Mouse (Mus musculus): Measurements from ENCODE around the gene Shisal2a. TPM values are rescaled to one million over a fixed set of nuclear protein-coding genes. Genes with fewer than 3 reads are reported as not detected.

Gene Shisal2a
- polyA plus RNA-seq (2016; fragmentation: Nextera tagmentation; extraction: Ambion mirVana) = 1.7 and 2.0 TPM in 2 replicates

DNA sequence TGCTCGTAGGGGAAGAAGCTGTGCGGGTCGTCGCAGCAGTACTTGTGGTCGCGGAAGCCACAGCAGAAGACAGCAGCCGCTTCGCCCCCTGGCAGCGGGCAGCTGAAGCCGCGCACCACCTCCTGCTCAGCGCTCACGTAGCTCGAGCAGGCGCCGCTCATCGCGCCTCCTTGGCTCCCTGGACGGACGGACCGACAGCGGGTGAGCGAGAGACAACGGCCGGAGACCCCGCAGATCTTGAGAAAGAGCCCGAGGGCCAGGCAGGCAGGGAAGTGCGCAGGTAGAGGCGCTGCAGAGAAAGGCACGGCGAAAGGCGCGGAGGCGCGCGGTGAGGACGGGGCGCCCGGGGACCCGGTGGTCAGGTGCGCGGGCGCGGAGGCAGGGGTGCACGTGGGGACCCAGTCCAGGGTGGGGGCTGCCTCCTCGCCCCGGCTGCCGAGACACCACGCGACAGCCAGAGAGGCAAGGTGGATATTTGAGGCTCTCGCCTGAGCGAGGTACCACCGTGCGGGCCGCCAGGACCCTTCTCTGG lies at the start of gene Shisal2a:
Gene Shisal2a (minus strand): TSS at position 167 of the 532 bp plus-strand sequence.
- no peak within 1 kb of the TSS for H3K27ac ChIP-seq (replicated peaks)
- peaks cover 36% of the 10 kb centered on the region for H3K27me3 ChIP-seq
- H3K36me3 ChIP-seq = no peaks in the 10 kb centered on the region
- peaks cover 22% of the 10 kb centered on the region for H3K4me1 ChIP-seq
- peak; percentile 38; the same call in 1 of the 2 replicates for ATAC-seq (ENCODE audit: low FRiP score, low read depth)
- H3K4me2 ChIP-seq (replicated peaks) = peak within 1 kb of the TSS; percentile 62
- H3K9me3 ChIP-seq = no peaks in the 10 kb centered on the region
- H3K9ac ChIP-seq (replicated peaks) = peak within 1 kb of the TSS; percentile 53
- peak within 1 kb of the TSS; percentile 44 for H3K4me3 ChIP-seq
- 2% methylated on average over 55 of the region's 55 CpGs for WGBS

DNA sequence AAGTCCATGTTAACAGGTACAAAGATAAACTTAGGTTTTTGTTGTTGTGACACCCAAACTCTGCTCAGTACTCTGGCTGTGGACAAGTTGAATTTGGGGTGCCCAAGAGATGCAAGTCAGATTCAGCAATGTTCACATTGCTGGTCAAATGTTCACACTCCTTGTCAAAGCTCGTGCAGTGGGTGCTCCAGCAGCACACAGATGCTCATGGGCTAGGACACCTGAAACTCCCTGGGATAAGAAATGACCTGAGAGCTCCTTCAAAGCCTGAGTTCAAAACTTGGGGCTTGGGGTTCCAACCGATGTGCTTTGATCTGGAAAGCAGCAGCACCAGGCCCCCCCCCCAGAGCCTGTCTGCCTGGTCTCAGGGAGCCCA lies 48.4 kb upstream of the Shisal2a start:
- Histone ChIP-seq H3K4me3 (no peak overlapping the region), H3K27me3 (no peaks in the 10 kb centered on the region), H3K9ac (replicated peaks) (no peak overlapping the region), H3K27ac (replicated peaks) (peak overlapping the region; percentile 83), H3K9me3 (no peaks in the 10 kb centered on the region), H3K36me3 (no peaks in the 10 kb centered on the region), H3K4me1 (peaks cover 33% of the 10 kb centered on the region), H3K4me2 (replicated peaks) (peak overlapping the region; percentile 19)
- WGBS = 22% methylated on average over 2 of the region's 2 CpGs
- ATAC-seq (ENCODE audit: low FRiP score, low read depth) = 0 out of 2 replicates have a peak, but pooled peaks have one; percentile 28

DNA sequence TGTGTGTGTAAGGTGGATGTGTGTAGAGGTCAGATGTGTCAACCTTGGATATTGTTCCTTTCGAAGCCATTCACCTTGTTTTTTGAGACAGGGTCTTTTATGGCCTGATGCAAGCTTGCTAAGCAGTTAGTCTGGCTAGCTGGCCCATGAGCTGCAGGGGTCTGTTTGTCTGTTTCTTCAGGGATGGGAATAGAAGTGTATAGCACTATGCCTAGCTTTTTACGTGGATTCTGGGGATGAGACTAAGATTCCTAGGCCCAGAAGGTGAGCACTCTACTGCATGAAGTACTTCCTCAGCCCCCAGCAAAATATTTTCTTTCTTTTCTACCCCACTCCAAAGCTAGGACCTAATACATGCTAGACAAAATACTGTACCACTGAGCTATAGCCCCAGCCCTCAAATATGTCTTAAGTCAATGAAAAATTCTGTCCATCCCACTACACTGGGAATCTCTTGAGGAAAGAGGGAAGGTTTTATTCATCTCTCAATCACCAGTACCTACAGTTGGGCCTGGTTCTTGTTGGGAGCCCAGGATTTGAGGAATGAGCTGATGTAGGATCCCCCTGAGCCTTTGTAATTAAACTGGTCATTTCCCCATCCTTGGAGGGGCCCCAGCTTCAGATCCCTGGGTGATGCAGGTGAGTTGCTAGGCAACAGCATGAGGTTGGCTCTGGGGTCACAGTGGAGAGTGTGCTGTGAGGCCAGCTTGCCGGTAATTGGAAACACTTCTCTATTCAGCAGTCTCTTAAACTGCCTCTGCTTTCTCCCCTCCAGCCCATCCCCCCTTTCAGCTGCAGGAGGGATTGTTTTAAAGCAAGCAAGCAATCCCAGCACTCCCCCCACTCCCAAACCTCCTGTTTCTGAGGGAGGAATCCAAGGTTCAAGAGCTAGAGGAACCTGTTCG lies 47.8 kb upstream of the Shisal2a start:
- H3K9ac ChIP-seq (replicated peaks) = no peak overlapping the region
- peak overlapping the region; percentile 83 for H3K27ac ChIP-seq (replicated peaks)
- H3K9me3 ChIP-seq = no peaks in the 10 kb centered on the region
- WGBS = 19% methylated on average over 4 of the region's 4 CpGs
- ATAC-seq (ENCODE audit: low FRiP score, low read depth) = peak; percentile 94
- no peaks in the 10 kb centered on the region for H3K36me3 ChIP-seq
- no peaks in the 10 kb centered on the region for H3K27me3 ChIP-seq
- H3K4me2 ChIP-seq (replicated peaks) = peak overlapping the region; percentile 19
- no peak overlapping the region for H3K4me3 ChIP-seq
- H3K4me1 ChIP-seq = peaks cover 33% of the 10 kb centered on the region

DNA sequence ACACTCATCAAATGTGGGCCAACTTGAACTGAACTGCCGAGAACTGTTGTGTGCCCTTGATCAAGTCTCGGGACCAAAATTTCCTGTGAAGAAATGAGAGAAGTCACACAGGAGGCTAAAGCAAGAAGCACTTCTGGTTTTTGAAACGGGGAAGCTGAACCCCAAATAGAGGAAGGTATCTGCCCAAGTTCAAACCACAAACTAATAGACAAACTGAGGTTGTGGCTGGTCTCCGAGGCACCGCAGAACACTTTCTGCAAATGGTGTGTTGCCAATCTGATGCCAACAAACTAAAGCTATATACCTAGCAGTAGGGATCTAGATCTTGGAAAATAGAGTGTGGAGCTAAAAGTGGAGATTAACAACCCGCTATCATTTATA lies 45.2 kb upstream of the Shisal2a start:
- 92% methylated on average over 6 of the region's 6 CpGs for WGBS
- H3K27ac ChIP-seq (replicated peaks) = no peak overlapping the region

DNA sequence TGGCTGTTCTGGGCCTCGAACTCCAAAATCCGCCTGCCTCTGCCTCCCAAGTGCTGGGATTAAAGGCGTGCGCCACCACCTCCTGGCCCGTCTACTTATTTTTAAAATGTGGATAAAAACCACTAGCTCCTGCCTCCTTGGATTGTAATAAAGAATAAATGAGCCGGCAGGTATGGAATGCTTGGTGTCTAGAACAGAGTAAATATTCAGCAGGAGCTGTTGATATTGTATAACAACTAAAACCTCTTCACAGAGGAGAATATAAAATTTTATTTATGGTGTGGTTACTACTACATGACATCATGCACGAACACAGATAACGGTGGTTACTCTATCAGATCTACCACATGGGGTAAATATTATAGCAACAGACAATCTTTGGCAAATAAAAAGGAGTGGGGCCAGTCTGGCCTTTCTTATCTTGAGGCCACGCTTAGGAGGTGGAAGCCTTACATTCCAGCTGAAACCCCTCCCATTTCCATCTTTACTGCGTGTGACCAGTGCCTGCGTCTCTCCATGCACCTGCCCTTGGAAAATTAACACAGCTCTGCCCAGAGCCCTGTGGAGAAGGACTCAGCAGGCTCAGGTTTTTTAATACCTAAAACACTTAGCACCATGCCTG lies 44.7 kb upstream of the Shisal2a start:
- Histone ChIP-seq H3K27ac (replicated peaks) (no peak overlapping the region), H3K9me3 (no peaks in the 10 kb centered on the region), H3K9ac (replicated peaks) (no peak overlapping the region), H3K4me1 (peaks cover 24% of the 10 kb centered on the region), H3K36me3 (no peaks in the 10 kb centered on the region), H3K27me3 (no peaks in the 10 kb centered on the region), H3K4me3 (no peak overlapping the region), H3K4me2 (replicated peaks) (no peak overlapping the region)
- WGBS = 85% methylated on average over 11 of the region's 11 CpGs
- ATAC-seq (ENCODE audit: low FRiP score, low read depth) = no peak

More for the DNA sequence above, 45.2 kb upstream of the Shisal2a start:
- no peak for ATAC-seq (ENCODE audit: low FRiP score, low read depth)
- Histone ChIP-seq H3K9me3 (no peaks in the 10 kb centered on the region), H3K4me1 (peaks cover 26% of the 10 kb centered on the region), H3K4me2 (replicated peaks) (no peak overlapping the region), H3K4me3 (no peak overlapping the region), H3K9ac (replicated peaks) (no peak overlapping the region), H3K36me3 (no peaks in the 10 kb centered on the region), H3K27me3 (no peaks in the 10 kb centered on the region)

DNA sequence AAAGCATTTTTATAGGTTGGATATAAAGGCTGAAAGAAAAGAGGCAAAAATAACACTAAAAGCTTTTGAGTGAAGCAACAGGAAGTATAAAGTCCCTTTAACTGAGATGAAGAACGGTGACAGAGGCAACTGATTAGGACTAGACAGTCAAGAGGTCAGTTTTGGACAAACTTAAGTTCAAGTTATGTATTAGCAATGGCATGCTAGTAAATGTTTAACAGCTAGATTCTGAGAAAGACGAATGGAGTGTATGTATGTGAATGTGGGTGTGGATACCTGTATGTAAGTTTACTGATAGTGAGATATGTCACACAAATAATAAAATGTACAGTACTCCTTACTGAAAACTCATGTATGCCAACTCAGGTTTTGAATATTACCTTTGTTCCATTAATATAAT lies 41.4 kb upstream of the Shisal2a start:
- Histone ChIP-seq H3K9me3 (no peaks in the 10 kb centered on the region), H3K9ac (replicated peaks) (no peak overlapping the region), H3K27me3 (no peaks in the 10 kb centered on the region), H3K4me3 (no peak overlapping the region), H3K36me3 (no peaks in the 10 kb centered on the region), H3K27ac (replicated peaks) (no peak overlapping the region), H3K4me1 (no peaks in the 10 kb centered on the region; the same call in 1 of the 2 replicates), H3K4me2 (replicated peaks) (no peak overlapping the region)
- ATAC-seq (ENCODE audit: low FRiP score, low read depth) = no peak
- WGBS = 93% methylated on average over 2 of the region's 2 CpGs

DNA sequence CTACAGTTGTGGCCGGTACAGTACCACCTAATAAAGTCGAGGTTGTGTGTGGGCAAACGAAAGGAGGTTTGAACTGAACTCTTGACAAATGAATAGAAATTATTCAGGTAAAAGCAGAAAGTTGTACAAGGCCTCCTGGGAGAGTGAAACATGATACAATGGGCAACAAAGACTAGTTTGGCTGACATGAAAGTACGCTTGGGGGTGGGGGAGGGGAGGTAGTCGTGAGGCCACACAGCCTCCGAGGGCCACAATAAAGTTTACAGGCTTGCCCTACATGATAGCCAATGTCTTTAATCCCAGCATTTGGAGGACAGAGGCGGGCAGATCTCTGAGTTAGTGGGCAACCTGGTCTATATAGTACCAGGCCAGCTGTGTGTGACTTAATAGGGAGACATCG lies 24.5 kb upstream of the Shisal2a start:
- WGBS = 41% methylated on average over 8 of the region's 8 CpGs
- Histone ChIP-seq H3K9ac (replicated peaks) (no peak overlapping the region), H3K9me3 (no peaks in the 10 kb centered on the region), H3K27me3 (0 out of 2 replicates have a peak, but pooled peaks cover 3% of the 10 kb centered on the region), H3K4me2 (replicated peaks) (no peak overlapping the region), H3K4me1 (peaks cover 24% of the 10 kb centered on the region), H3K4me3 (no peak overlapping the region), H3K27ac (replicated peaks) (no peak overlapping the region), H3K36me3 (no peaks in the 10 kb centered on the region)
- ATAC-seq (ENCODE audit: low FRiP score, low read depth) = no peak

DNA sequence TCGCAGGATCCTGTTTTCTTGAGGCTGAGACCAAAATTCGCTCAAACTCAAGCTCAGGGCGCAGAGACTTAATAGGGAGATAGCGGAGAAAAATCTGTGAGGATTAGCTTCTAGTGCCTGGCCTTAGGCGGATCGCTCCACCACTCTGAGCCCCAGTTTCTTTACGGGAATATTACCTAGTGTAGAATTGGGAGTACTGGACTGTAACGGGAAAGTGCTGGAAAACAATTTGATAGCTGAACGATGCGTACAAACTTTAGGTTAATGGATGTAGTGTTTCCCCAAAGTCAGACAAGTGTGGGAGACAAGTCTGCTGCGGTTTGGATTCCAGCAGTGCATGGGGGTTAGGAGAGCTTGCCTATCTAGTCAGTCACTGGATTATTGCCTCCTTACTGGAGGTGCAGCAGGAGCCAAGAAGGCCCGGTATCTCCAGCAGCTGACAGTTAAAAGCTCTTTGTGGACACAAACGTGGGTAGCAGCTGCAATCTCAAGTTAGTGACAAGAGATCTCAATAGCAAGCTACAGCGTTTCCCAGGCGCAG lies 23.8 kb upstream of the Shisal2a start, which contains the start of gene Gpx7:
Gene Gpx7 (minus strand): TSS at position 101 of the 541 bp plus-strand sequence.
- H3K27ac ChIP-seq (replicated peaks) = peak within 1 kb of the TSS; percentile 4
- H3K4me1 ChIP-seq = peaks cover 24% of the 10 kb centered on the region
- peak; percentile 27; the same call in 1 of the 2 replicates for ATAC-seq (ENCODE audit: low FRiP score, low read depth)
- H3K9ac ChIP-seq (replicated peaks) = peak within 1 kb of the TSS; percentile 66
- H3K4me2 ChIP-seq (replicated peaks) = peak within 1 kb of the TSS; percentile 71
- 9% methylated on average over 15 of the region's 15 CpGs for WGBS
- H3K27me3 ChIP-seq = 0 out of 2 replicates have a peak, but pooled peaks cover 3% of the 10 kb centered on the region
- peak within 1 kb of the TSS; percentile 46 for H3K4me3 ChIP-seq
- H3K36me3 ChIP-seq = no peaks in the 10 kb centered on the region
- no peaks in the 10 kb centered on the region for H3K9me3 ChIP-seq

DNA sequence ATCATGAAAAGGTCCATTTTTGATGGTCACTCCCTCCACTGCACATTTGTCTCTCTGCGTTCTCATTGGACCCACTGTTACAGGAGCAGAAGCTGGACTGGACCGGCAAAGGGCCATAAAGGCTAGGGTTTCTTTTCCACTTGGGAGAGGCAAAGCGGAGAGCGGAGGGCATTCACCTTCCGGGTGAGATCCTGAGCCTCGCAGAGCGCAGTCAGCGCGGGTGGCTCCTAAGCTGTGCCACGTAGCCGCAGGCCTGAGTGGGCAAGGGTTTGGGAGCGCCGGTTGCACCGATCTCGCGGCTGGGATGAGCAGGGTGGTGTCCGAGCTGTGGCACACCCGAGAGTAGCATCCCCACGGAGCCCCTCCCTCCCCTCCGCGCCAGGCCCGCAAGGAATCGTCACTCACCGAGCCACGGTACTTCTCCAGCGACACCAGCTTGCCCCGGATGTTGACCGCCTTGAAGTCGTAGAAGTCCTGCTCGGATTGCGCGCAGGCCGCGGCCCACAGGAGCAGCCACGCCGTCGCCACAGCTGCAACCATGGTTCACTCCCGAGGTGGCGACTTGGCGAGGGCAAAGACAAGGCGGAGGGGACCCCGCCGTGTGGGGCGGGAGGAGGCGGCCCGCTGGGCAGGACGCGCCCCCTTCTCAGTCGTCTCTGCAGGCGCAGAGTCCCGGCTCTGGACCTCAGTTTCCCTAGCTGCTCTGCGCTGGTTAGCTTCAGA lies 23.1 kb upstream of the Shisal2a start:
- Histone ChIP-seq H3K27ac (replicated peaks) (peak overlapping the region; percentile 4), H3K4me1 (peaks cover 24% of the 10 kb centered on the region), H3K9ac (replicated peaks) (peak overlapping the region; percentile 66), H3K36me3 (no peaks in the 10 kb centered on the region), H3K27me3 (0 out of 2 replicates have a peak, but pooled peaks cover 3% of the 10 kb centered on the region), H3K4me3 (peak overlapping the region; percentile 46), H3K4me2 (replicated peaks) (peak overlapping the region; percentile 71), H3K9me3 (no peaks in the 10 kb centered on the region)
- 1% methylated on average over 52 of the region's 52 CpGs for WGBS
- ATAC-seq (ENCODE audit: low FRiP score, low read depth) = peak; percentile 77

DNA sequence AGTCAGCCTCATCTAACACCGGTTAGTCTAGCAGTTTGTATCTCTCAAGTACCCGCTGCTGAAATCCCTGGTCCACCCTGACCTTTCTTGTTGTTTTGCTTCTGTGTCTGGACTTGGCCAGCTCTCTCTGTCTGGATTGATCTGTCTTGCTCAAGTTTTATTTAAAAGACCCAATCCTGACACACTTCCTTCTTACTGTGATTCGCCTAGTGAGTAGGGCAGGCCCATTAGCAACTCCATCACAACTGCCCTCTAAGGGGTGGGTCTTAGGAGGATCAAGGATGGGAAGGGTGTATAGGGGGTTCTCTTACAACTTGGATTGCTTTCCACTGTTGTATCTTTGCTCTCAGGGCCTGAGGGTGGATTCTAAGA lies 22.6 kb upstream of the Shisal2a start:
- peak overlapping the region; percentile 71 for H3K4me2 ChIP-seq (replicated peaks)
- peak overlapping the region; percentile 46 for H3K4me3 ChIP-seq
- 68% methylated on average over 3 of the region's 3 CpGs for WGBS
- no peak for ATAC-seq (ENCODE audit: low FRiP score, low read depth)
- no peaks in the 10 kb centered on the region for H3K9me3 ChIP-seq
- no peak overlapping the region for H3K27ac ChIP-seq (replicated peaks)
- 0 out of 2 replicates have a peak, but pooled peaks cover 3% of the 10 kb centered on the region for H3K27me3 ChIP-seq
- no peaks in the 10 kb centered on the region for H3K36me3 ChIP-seq
- peaks cover 24% of the 10 kb centered on the region for H3K4me1 ChIP-seq
- H3K9ac ChIP-seq (replicated peaks) = peak overlapping the region; percentile 66; the same call in 1 of the 2 replicates

All from midbrain, embryonic 12.5 days (tissue).